8 mouse cellular contexts compared by ENCODE assay signal in the genomic region with DNA sequence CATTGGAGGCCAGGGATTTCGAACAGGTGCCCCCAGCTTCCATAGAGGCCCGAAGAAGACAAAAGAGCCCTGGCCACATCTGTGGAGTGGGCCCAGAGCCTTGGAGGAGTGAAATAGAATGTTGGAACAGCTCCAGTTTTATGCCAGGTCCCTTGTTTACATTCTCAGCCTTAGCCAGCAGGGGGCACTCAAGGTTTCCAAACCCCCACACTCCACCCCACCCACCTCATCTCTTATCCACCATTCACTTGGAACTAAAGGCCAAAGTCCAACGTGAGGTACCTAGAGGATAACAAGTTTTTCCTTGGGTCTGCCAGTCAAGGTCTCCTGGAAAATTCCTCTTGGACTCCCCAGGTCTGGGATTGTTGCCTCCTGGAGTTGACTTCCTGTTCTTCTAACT. TPM values are rescaled to one million over a fixed set of nuclear protein-coding genes. Genes with fewer than 3 reads are reported as not detected.
DNase-seq lines count a peak whose midpoint lies in the region; ATAC-seq and TF ChIP-seq lines count a peak whose summit lies in the region.
"Had no signal": no experiment of that assay in that cellular context is flagged by ENCODE, and none has a peak within 500 bp of the region (broad histone marks: within the 10 kb centered on the region; RNA-seq: fewer than 3 reads in every experiment).

No protein-coding gene starts in this region.

- H3K27ac ChIP-seq in liver, adult 2 months (replicated peaks; ENCODE audit: insufficient read depth, low read depth, low read length), result no peak overlapping the region
- no peak overlapping the region for H3K27ac ChIP-seq in liver, embryonic 12.5 days

- no peaks in the 10 kb centered on the region; the same call in 1 of the 2 replicates for H3K4me1 ChIP-seq in liver, adult 2 months (ENCODE audit: control insufficient read depth, insufficient read depth, low read length)
- H3K4me1 ChIP-seq in liver, embryonic 12.5 days, result no peaks in the 10 kb centered on the region
- H3K4me1 ChIP-seq: megakaryocyte, embryonic 14.5 days had no signal

- H3K4me2 ChIP-seq in liver, embryonic 12.5 days, result no peak overlapping the region

- ATAC-seq in liver, embryonic 12.5 days, result no peak

- no peaks in the 10 kb centered on the region for H3K79me2 ChIP-seq in liver, adult 2 months (ENCODE audit: control insufficient read depth, insufficient read depth, low read length)

- no peaks in the 10 kb centered on the region for H3K27me3 ChIP-seq in liver, adult 2 months (ENCODE audit: control insufficient read depth, insufficient read depth, low read length)
- H3K27me3 ChIP-seq in liver, embryonic 12.5 days (replicated peaks), result no peaks in the 10 kb centered on the region

- peak; percentile 37 for DNase-seq in liver, adult 2 months (ENCODE audit: extremely low read depth, low read depth, low spot score)
- peak; percentile 62 for DNase-seq in R1 (ENCODE audit: low read depth, low spot score)
- peak; percentile 10 for DNase-seq in c-Kit-positive CD71-negative TER-119-negative erythroid progenitor cells, embryonic 14.5 days (ENCODE audit: low read depth)
- DNase-seq in gastrocnemius, postnatal 36 days, result peak; percentile 16 to 29
- DNase-seq in left cerebral cortex, adult 8-10 months (ENCODE audit: low spot score in 2 of 2), result peak; percentile 19 to 21
- peak; percentile 13 for DNase-seq in retina, postnatal 7 days (ENCODE audit: low read depth, low spot score)

- H3K36me3 ChIP-seq in liver, adult 2 months (ENCODE audit: control insufficient read depth, insufficient read depth, low read length), result no peaks in the 10 kb centered on the region
- H3K36me3 ChIP-seq in liver, embryonic 12.5 days, result no peaks in the 10 kb centered on the region

- H3K9me3 ChIP-seq in liver, embryonic 12.5 days (replicated peaks), result no peaks in the 10 kb centered on the region

- 31% methylated on average over 3 of the region's 3 CpGs for WGBS in liver, adult 2 months
- WGBS in liver, embryonic 12.5 days (ENCODE audit: insufficient replicate concordance), result 17% methylated on average over 3 of the region's 3 CpGs

- intact Hi-C loops in gastrocnemius, postnatal 36 days (cut with DNase I), result loop anchor here (5.0 kb wide), 1 partner anchor 219 kb away; no protein-coding TSS in a partner anchor

- H3K9ac ChIP-seq in liver, adult 2 months (ENCODE audit: low read depth, low read length), result no peak overlapping the region
- no peak overlapping the region for H3K9ac ChIP-seq in liver, embryonic 12.5 days

- peak; percentile 61 for TF ChIP-seq CTCF in liver, adult 2 months (IDR thresholded peaks at IDR 0.05; ENCODE audit: low read depth, low read length)

- no peak overlapping the region for H3K4me3 ChIP-seq in liver, adult 2 months (ENCODE audit: insufficient read depth, low read depth, low read length)
- no peak overlapping the region for H3K4me3 ChIP-seq in liver, embryonic 12.5 days
- H3K4me3 ChIP-seq: megakaryocyte, embryonic 14.5 days had no signal

- TF ChIP-seq POLR2A in liver, adult 2 months (IDR thresholded peaks at IDR 0.05; ENCODE audit: extremely low read depth, insufficient read depth, low read length), result no peak

RNA-seq across cellular contexts. Expression of gene Gas7, which starts 27.0 kb away (rescaled TPM):
- 1.7 and 2.1 TPM in 2 replicates for total RNA-seq in liver, adult 2 months (2014; rRNA removed)
- 1.0 and 1.5 TPM in 2 replicates for polyA plus RNA-seq in liver, adult 2 months (2012; rRNA removed)
- 1.8 and 2.1 TPM in 2 replicates for polyA plus RNA-seq in liver, embryonic 12.5 days (2016; fragmentation: Nextera tagmentation; extraction: Ambion mirVana)
- total RNA-seq in gastrocnemius, postnatal 36 days (2021), result 10 to 100 TPM in 1 of 2 experiments, 1 to 10 TPM in 1; 6.9 to 10.2 TPM
- total RNA-seq in left cerebral cortex, adult 8-10 months (2022), result 100 to 1,000 TPM; 532 to 564 (median 545) TPM

Comparison
In these comparisons a context has a peak if more than half of its experiments do, and no peak if none do; other contexts are left out.
1. DNase-seq: peak in every context shown above with its lines; median percentile 62 in R1; 37 in liver, adult 2 months; 22 in gastrocnemius, postnatal 36 days; 20 in left cerebral cortex, adult 8-10 months; 13 in retina, postnatal 7 days; 10 in c-Kit-positive CD71-negative TER-119-negative erythroid progenitor cells, embryonic 14.5 days.
2. RNA of gene Gas7, which starts 27.0 kb away (total RNA-seq): 532 to 564 TPM in left cerebral cortex, adult 8-10 months; 6.9 to 10.2 TPM in gastrocnemius, postnatal 36 days and 1.7 to 2.1 TPM in liver, adult 2 months; every median in the first group is over 10 times any median in the second.